Mouse (Mus musculus): ENCODE measurements around the gene Tinagl1. TPM values are rescaled to one million over a fixed set of nuclear protein-coding genes. Genes with fewer than 3 reads are reported as not detected.

Tinagl1 gene
- total RNA-seq, 2 experiments from 2014 or later = 67.5 to 74.6 TPM

- no peak for DNase-seq
- intact Hi-C loops (cut with DNase I) = no loop called here
Observed at GRCm38 (mm10) chr4:130180909-130181602, 6.1 kb upstream of the Tinagl1 start.

- intact Hi-C loops (cut with DNase I) = no loop called here
- DNase-seq = no peak
Observed at GRCm38 (mm10) chr4:130179876-130180275, 5.0 kb upstream of the Tinagl1 start.

- intact Hi-C loops (cut with DNase I) = no loop called here
- no peak for DNase-seq
Observed at GRCm38 (mm10) chr4:130177536-130177935, 2.6 kb upstream of the Tinagl1 start.

- intact Hi-C loops (cut with DNase I) = no loop called here
Observed at GRCm38 (mm10) chr4:130177087-130177486, 2.2 kb upstream of the Tinagl1 start.

GRCm38 (mm10) chr4:130176156-130176720 is 1.3 kb upstream of the Tinagl1 start:
- no peak for DNase-seq
- intact Hi-C loops (cut with DNase I) = no loop called here

More at GRCm38 (mm10) chr4:130177087-130177486, 2.2 kb upstream of the Tinagl1 start:
- peak in 1 of 2 experiments; percentile 57 for DNase-seq

GRCm38 (mm10) chr4:130174335-130175031 is 439 bp downstream of the Tinagl1 start:
- peak; percentile 75 to 78 for DNase-seq
- intact Hi-C loops (cut with DNase I) = no loop called here

GRCm38 (mm10) chr4:130173911-130174311 is 1.0 kb downstream of the Tinagl1 start:
- DNase-seq = peak; percentile 27 to 39
- intact Hi-C loops (cut with DNase I) = no loop called here

GRCm38 (mm10) chr4:130173060-130173822 is 1.7 kb downstream of the Tinagl1 start:
- intact Hi-C loops (cut with DNase I) = no loop called here
- DNase-seq = peak in 1 of 2 experiments; percentile 15

GRCm38 (mm10) chr4:130171951-130172765 is 2.8 kb downstream of the Tinagl1 start:
- intact Hi-C loops (cut with DNase I) = no loop called here
- peak; percentile 77 to 81 for DNase-seq

- no peak for DNase-seq
- intact Hi-C loops (cut with DNase I) = no loop called here
Observed at GRCm38 (mm10) chr4:130170362-130170761, 4.6 kb downstream of the Tinagl1 start.

GRCm38 (mm10) chr4:130169411-130169971 is 5.4 kb downstream of the Tinagl1 start:
- intact Hi-C loops (cut with DNase I) = no loop called here

GRCm38 (mm10) chr4:130168280-130169183 is 6.4 kb downstream of the Tinagl1 start:
- DNase-seq = peak; percentile 91
- intact Hi-C loops (cut with DNase I) = no loop called here

More at GRCm38 (mm10) chr4:130169411-130169971, 5.4 kb downstream of the Tinagl1 start:
- no peak for DNase-seq

- intact Hi-C loops (cut with DNase I) = no loop called here
- DNase-seq = no peak
Observed at GRCm38 (mm10) chr4:130167814-130168213, 7.1 kb downstream of the Tinagl1 start.

- no peak for DNase-seq
Observed at GRCm38 (mm10) chr4:130167321-130167720, 7.6 kb downstream of the Tinagl1 start.

GRCm38 (mm10) chr4:130166592-130166991 is 8.3 kb downstream of the Tinagl1 start:
- DNase-seq = peak in 1 of 2 experiments; percentile 16
- intact Hi-C loops (cut with DNase I) = no loop called here

More at GRCm38 (mm10) chr4:130167321-130167720, 7.6 kb downstream of the Tinagl1 start:
- intact Hi-C loops (cut with DNase I) = no loop called here

GRCm38 (mm10) chr4:130166061-130166460 is 8.9 kb downstream of the Tinagl1 start:
- intact Hi-C loops (cut with DNase I) = no loop called here

GRCm38 (mm10) chr4:130164121-130164520 is 10.8 kb downstream of the Tinagl1 start:
- intact Hi-C loops (cut with DNase I) = no loop called here
- DNase-seq = no peak

More at GRCm38 (mm10) chr4:130166061-130166460, 8.9 kb downstream of the Tinagl1 start:
- no peak for DNase-seq

- peak; percentile 66 to 67 for DNase-seq
- intact Hi-C loops (cut with DNase I) = no loop called here
Observed at GRCm38 (mm10) chr4:130163391-130163861, 11.5 kb downstream of the Tinagl1 start.

All from heart, postnatal 14 days (tissue).